Mouse (Mus musculus) embryonic facial prominence, embryonic 11.5 days (tissue): ENCODE data around the gene Gnptab. TPM values are rescaled to one million over a fixed set of nuclear protein-coding genes. Genes with fewer than 3 reads are reported as not detected.

Experiments used
- ATAC-seq: fragments of 200-750 bp; cut with Nextera tagmentation; replicated peaks from 2 replicates; pipeline ENCODE4 v1.8.0; 2017; ENCODE audit warnings: low read depth; ENCODE audit not compliant: insufficient number of reproducible peaks, low FRiP score, low TSS enrichment
- DNase-seq: peaks from one replicate; pipeline ENCODE4 v3.0.0-alpha.2; 2015; ENCODE audit warnings: low spot score
- H3K27ac ChIP-seq: fragments of 300-500 bp; sonication (generic); replicated peaks from 2 replicates; pipeline ENCODE4 v1.5.1; 2014; ENCODE audit warnings: mild to moderate bottlenecking, low read depth, low read length, control low read depth
- H3K27me3 ChIP-seq: fragments of 300-500 bp; sonication (generic); 2 replicates; pipeline ENCODE4 v1.6.1; 2014; ENCODE audit warnings: mild to moderate bottlenecking, low read length, moderate library complexity, mixed read lengths; ENCODE audit not compliant: control insufficient read depth, insufficient read depth
- H3K36me3 ChIP-seq: fragments of 300-500 bp; sonication (generic); replicated peaks from 2 replicates; pipeline ENCODE4 v1.6.1; 2014; ENCODE audit warnings: low read depth, mild to moderate bottlenecking, low read length, moderate library complexity, mixed read lengths; ENCODE audit not compliant: control insufficient read depth, insufficient read depth
- H3K4me1 ChIP-seq: fragments of 300-500 bp; sonication (generic); 2 replicates; pipeline ENCODE4 v1.6.1; 2014; ENCODE audit warnings: low read length, mixed read lengths; ENCODE audit not compliant: control insufficient read depth, insufficient read depth
- H3K4me2 ChIP-seq: fragments of 300-500 bp; sonication (generic); 2 replicates; pipeline ENCODE4 v1.6.1; 2014; ENCODE audit warnings: low read depth, mild to moderate bottlenecking, control low read depth, low read length, moderate library complexity
- H3K4me3 ChIP-seq: fragments of 300-500 bp; sonication (generic); 2 replicates; pipeline ENCODE4 v1.5.1; 2014; ENCODE audit warnings: low read depth, low read length, control low read depth
- H3K9ac ChIP-seq: fragments of 300-500 bp; sonication (generic); replicated peaks from 2 replicates; pipeline ENCODE4 v1.6.1; 2014; ENCODE audit warnings: mild to moderate bottlenecking, control low read depth, low read length
- H3K9me3 ChIP-seq: fragments of 300-500 bp; sonication (generic); replicated peaks from 2 replicates; pipeline ENCODE4 v1.6.1; 2016; ENCODE audit warnings: mild to moderate bottlenecking, low read length, inconsistent platforms, mixed read lengths; ENCODE audit not compliant: control insufficient read depth
- WGBS: fragments of 180-500 bp; shearing (Covaris S2); extraction: QIAGEN DNeasy Blood & Tissue Kit; methylation state at CpG from one replicate; pipeline ENCODE4 v1.1.7; 2014; 5-methylcytosine and 5-hydroxymethylcytosine counted together
- polyA plus RNA-seq: library from polyadenylated mRNA; unstranded; fragments of >200 nt; fragmentation: Nextera tagmentation; extraction: Ambion mirVana; gene quantifications from 2 replicates; pipeline ENCODE4 v1.2.1, GENCODE M21; 2014

Gene Gnptab
- polyA plus RNA-seq, 1 experiment from 2014 or later, result 7.6 TPM

DNA sequence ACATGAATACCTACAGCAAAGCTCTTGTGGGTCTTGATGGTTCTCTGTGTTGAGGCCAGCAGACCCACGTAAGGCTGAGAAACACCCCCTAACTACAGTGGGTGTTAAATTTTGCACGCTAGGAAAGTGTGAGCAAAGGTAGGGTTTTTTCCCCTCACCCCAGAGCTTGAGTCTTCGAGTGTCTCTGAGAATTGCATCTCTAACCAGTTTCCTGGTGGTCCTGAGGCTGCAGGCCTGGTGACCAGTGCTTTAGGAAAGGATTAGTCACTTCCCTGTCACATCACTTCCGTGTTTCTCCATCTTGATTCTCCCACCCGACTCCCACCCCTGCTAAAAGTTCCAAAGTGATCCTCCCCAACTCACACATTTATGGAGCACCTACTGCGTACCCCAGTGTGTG lies 25.3 kb downstream of the Gnptab start:
- H3K4me3 ChIP-seq, result no peak overlapping the region
- WGBS, result 89% methylated on average over 6 of the region's 6 CpGs
- ATAC-seq, result no peak

DNA sequence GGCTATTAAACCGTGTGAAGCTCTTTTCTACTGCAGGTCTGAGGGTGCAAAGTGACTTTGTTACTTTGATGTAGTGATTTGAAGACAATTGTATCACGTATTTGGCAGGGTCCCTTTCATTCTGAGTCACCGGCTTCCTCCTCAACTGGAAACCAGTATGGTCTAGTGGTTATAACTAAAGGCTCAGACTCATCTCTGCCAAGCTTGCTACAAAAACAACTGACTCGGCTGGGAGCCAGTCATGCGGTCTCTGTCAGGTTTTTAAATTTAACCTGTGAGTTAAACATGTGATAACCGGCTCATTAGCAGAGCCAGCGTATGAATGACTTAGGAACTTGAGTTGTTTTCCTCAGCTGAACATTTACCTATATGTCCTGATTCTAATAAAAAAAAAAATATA lies 26.9 kb downstream of the Gnptab start:
- Histone ChIP-seq H3K36me3 (no peaks in the 10 kb centered on the region), H3K9ac (no peak overlapping the region), H3K4me2 (no peak overlapping the region), H3K27me3 (no peaks in the 10 kb centered on the region), H3K27ac (no peak overlapping the region), H3K9me3 (no peaks in the 10 kb centered on the region), H3K4me1 (no peaks in the 10 kb centered on the region), H3K4me3 (no peak overlapping the region)
- 86% methylated on average over 7 of the region's 7 CpGs for WGBS
- no peak for ATAC-seq
- DNase-seq, result no peak

More for the DNA sequence above, 25.3 kb downstream of the Gnptab start:
- no peaks in the 10 kb centered on the region for H3K4me1 ChIP-seq
- no peaks in the 10 kb centered on the region for H3K27me3 ChIP-seq
- no peak overlapping the region for H3K9ac ChIP-seq
- no peak for DNase-seq
- H3K27ac ChIP-seq, result no peak overlapping the region
- no peaks in the 10 kb centered on the region for H3K9me3 ChIP-seq
- no peak overlapping the region for H3K4me2 ChIP-seq
- no peaks in the 10 kb centered on the region for H3K36me3 ChIP-seq

- Histone ChIP-seq H3K4me3 (no peak overlapping the region), H3K36me3 (no peaks in the 10 kb centered on the region), H3K4me2 (no peak overlapping the region), H3K9ac (no peak overlapping the region), H3K9me3 (no peaks in the 10 kb centered on the region), H3K27ac (no peak overlapping the region), H3K4me1 (no peaks in the 10 kb centered on the region), H3K27me3 (no peaks in the 10 kb centered on the region)
- DNase-seq (no peak), ATAC-seq (no peak)
- WGBS, result 90% methylated on average over 12 of the region's 12 CpGs
These were observed 29.1 kb downstream of the Gnptab start for GRCm38 (mm10) chr10:88407875-88408631.

- WGBS, result 73% methylated on average over 2 of the region's 2 CpGs
- no peak overlapping the region for H3K9ac ChIP-seq
- H3K27ac ChIP-seq, result no peak overlapping the region
- H3K4me2 ChIP-seq, result no peak overlapping the region
- ATAC-seq (no peak), DNase-seq (no peak)
- H3K9me3 ChIP-seq, result no peaks in the 10 kb centered on the region
- no peak overlapping the region for H3K4me3 ChIP-seq
- no peaks in the 10 kb centered on the region for H3K4me1 ChIP-seq
- no peaks in the 10 kb centered on the region for H3K27me3 ChIP-seq
- H3K36me3 ChIP-seq, result no peaks in the 10 kb centered on the region
These were observed 30.8 kb downstream of the Gnptab start for GRCm38 (mm10) chr10:88409751-88410150.

DNA sequence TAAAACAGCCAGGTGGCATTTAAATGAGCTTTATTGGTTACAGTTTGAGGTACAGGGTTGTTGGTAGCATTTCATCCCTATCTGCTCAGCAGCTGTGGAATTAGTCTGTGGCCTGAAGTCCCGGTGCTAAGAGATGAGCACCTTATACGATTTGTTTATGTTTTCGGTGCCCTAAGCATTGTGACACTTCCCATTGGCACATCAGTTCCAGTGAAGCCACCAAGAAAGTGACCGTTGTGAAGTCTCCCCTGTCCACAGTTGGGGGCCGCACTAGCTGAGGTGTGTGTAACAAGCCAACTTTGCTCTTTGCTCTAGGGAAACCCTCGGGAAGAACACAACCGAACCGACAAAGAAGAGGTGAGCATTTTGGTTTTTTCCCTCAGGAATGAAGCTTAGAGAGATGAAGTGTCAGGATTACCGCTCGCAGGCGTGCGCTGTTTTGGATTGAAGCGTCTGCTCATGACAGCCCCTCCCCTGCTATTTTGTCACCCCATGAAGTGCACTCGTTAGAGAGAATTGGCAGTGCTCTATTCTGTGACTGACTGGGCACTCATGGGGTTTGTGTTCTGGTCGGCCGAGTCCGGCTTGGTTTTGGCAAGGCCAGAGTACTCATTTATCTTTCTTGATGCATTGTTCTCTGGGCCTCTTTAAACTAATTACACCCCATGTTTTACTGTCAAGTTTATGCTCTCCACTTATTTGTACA lies 33.5 kb downstream of the Gnptab start:
- 81% methylated on average over 17 of the region's 17 CpGs for WGBS
- DNase-seq, result no peak

DNA sequence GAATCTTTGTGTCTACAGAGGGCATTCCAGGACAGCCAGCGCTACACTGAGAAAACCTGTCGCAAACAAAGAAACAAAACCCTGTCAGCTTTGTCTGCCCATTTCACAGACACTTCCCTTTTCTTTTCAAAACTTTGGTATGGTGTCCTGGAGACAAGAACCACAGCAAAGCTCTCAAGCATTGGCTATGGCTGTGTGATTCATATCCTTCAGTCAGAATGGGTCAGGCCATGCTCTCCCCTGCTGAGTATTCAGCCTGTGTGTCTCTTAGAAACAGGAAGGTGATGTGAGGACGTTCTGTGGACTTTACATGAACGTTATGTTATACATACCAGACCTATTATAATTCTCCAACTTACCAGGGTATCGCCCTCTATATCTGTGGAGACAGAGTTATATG lies 38.8 kb downstream of the Gnptab start:
- WGBS, result 93% methylated on average over 5 of the region's 5 CpGs
- DNase-seq, result no peak
- H3K4me3 ChIP-seq, result no peak overlapping the region

More for the DNA sequence above, 33.5 kb downstream of the Gnptab start:
- Histone ChIP-seq H3K36me3 (no peaks in the 10 kb centered on the region), H3K9me3 (no peaks in the 10 kb centered on the region), H3K4me1 (no peaks in the 10 kb centered on the region), H3K27ac (no peak overlapping the region), H3K4me2 (no peak overlapping the region), H3K4me3 (no peak overlapping the region), H3K27me3 (no peaks in the 10 kb centered on the region), H3K9ac (no peak overlapping the region)
- ATAC-seq, result no peak

DNA sequence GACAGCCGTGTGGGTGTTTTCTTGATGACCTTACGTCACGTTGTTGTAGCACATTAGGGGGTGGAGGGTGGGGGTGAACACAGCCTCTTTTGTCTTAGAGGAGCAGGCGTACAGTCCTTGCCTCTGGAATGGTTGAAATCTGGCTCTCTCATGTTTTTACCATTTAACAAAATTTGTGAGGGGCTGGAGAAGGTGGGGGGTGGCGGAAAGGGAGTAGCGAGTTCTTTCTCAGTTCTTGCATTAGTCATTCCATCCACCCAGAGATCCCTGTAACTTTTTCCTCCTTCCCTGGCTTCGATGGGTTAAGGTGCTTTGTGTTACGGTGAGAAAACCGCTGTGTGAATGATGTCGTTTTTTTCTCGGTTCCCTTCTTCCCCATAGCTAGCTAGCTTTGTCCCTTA lies 41.2 kb downstream of the Gnptab start:
- no peak for ATAC-seq
- H3K27me3 ChIP-seq, result no peaks in the 10 kb centered on the region
- no peak overlapping the region for H3K4me2 ChIP-seq
- no peak overlapping the region for H3K9ac ChIP-seq
- no peaks in the 10 kb centered on the region for H3K4me1 ChIP-seq
- WGBS, result 72% methylated on average over 11 of the region's 11 CpGs
- no peaks in the 10 kb centered on the region for H3K9me3 ChIP-seq
- DNase-seq, result no peak
- H3K27ac ChIP-seq, result no peak overlapping the region
- no peak overlapping the region for H3K4me3 ChIP-seq
- H3K36me3 ChIP-seq, result no peaks in the 10 kb centered on the region

More for the DNA sequence above, 38.8 kb downstream of the Gnptab start:
- Histone ChIP-seq H3K4me1 (no peaks in the 10 kb centered on the region), H3K27me3 (no peaks in the 10 kb centered on the region), H3K9me3 (no peaks in the 10 kb centered on the region), H3K36me3 (no peaks in the 10 kb centered on the region), H3K9ac (no peak overlapping the region), H3K4me2 (no peak overlapping the region), H3K27ac (no peak overlapping the region)
- no peak for ATAC-seq
